Mouse (Mus musculus): ENCODE measurements around the gene Riok2.

DNA sequence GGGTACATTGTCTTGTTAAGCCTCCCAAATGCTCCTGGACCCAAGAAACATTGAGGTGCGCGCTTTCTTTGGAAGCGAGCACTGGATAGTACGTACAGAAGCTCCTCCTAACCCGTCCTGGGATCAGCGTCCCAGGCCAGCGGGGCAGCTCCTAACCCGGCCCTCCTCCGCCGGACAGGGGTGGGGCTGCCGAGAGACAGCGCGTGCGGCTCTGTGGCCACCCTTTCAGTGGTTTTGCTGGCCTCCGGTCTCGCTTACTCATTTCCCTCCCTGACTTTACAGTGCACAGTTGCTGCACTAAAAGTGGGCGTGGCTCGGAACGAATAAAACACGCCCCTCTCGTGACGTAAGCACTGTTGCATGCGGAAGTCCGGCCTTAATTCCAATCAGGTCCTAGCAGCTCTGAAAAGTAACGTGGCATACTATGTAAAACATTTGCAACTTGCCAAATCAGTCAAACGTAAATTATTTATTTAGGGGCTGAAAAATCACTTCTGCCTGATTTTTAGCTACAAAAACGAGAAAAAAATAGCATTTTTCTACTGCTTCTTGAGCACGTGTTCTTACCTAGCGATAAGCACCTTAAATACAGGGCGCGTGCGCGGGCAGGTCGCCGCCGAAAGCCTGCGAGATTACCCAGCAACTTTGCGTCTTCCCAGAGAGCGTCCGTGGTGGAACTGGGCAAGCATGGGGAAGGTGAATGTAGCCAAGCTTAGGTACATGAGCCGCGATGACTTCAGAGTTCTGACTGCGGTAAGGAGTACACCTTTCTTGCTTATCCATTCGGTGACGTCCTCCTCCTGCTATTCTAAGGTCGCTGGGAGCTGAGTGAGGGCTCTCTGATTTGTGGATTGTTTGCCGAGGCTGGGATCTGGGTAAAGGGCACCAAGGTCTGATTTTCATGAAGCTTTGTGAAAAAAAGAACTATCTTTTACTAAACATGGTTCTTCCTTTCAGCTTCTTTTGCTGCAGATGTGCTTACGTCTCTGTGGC lies at the start of gene Riok2:
- TF ChIP-seq POLR2A (IDR thresholded peaks at IDR 0.05; ENCODE audit: borderline replicate concordance, extremely low read depth, low read depth, low read length) (peak; percentile 86; the same call in 1 of the 2 replicates), CTCF (IDR thresholded peaks at IDR 0.05; ENCODE audit: insufficient read depth, low read length) (no peak)

All from lung, adult 2 months (tissue).